Mouse (Mus musculus) myocyte (in vitro differentiated cells): Measurements from ENCODE around the gene Aff3.

Experiments
- CEBPB ChIP-seq: IDR thresholded peaks from 2 replicates; pipeline ENCODE4 v1.6.1; 2011; ENCODE audit warnings: mild to moderate bottlenecking, moderate library complexity; ENCODE audit not compliant: poor library complexity, insufficient read depth, severe bottlenecking
- E2F4 ChIP-seq: IDR thresholded peaks from one replicate; pipeline ENCODE4 v1.6.1; 2011; ENCODE audit warnings: mild to moderate bottlenecking, control low read depth, moderate library complexity; ENCODE audit not compliant: insufficient read depth
- MAX ChIP-seq: IDR thresholded peaks from one replicate; pipeline ENCODE4 v1.6.1; 2011; ENCODE audit warnings: low read depth, mild to moderate bottlenecking, control low read depth
- MYOD1 ChIP-seq, 3 experiments: IDR thresholded peaks; one replicate each; pipeline ENCODE4 v1.6.1; 2011; ENCODE audit warnings: control low read depth in 2 of 3, low read depth in 2 of 3, mild to moderate bottlenecking in 2 of 3, moderate library complexity in 1 of 3; ENCODE audit not compliant: insufficient read length in 2 of 3, control insufficient read depth in 1 of 3
- MYOG ChIP-seq, 3 experiments: IDR thresholded peaks; one replicate each; pipeline ENCODE4 v1.6.1; 2011; ENCODE audit warnings: control low read depth in 2 of 3, low read depth in 2 of 3, mild to moderate bottlenecking in 2 of 3; ENCODE audit not compliant: insufficient read length in 2 of 3, control insufficient read depth in 1 of 3, insufficient read depth in 1 of 3
- POLR2A ChIP-seq: IDR thresholded peaks from one replicate; pipeline ENCODE4 v1.6.1; 2011; ENCODE audit warnings: low read depth, mild to moderate bottlenecking, control low read depth, moderate library complexity; ENCODE audit not compliant: insufficient read length
- POLR2AphosphoS2 ChIP-seq: IDR thresholded peaks from one replicate; pipeline ENCODE4 v1.6.1; 2011; ENCODE audit warnings: low read depth, control low read depth; ENCODE audit not compliant: insufficient read length
- SRF ChIP-seq: IDR thresholded peaks from one replicate; pipeline ENCODE4 v1.6.1; 2011; ENCODE audit warnings: low read depth; ENCODE audit not compliant: control insufficient read depth, insufficient read length
- TCF12 ChIP-seq: IDR thresholded peaks from one replicate; pipeline ENCODE4 v1.6.1; 2011; ENCODE audit warnings: mild to moderate bottlenecking, control low read depth; ENCODE audit not compliant: poor library complexity, insufficient read depth, severe bottlenecking
- USF1 ChIP-seq: IDR thresholded peaks from one replicate; pipeline ENCODE4 v1.6.1; 2011; ENCODE audit warnings: low read depth, mild to moderate bottlenecking, control low read depth, moderate library complexity

- TF ChIP-seq POLR2A (no peak), MYOD1 (IDR thresholded peaks at IDR 0.05; ENCODE audit: control insufficient read depth in 1 of 3, insufficient read length in 2 of 3, low read depth in 2 of 3) (no peak), TCF12 (no peak), MAX (no peak), USF1 (no peak), MYOG (IDR thresholded peaks at IDR 0.05; ENCODE audit: control insufficient read depth in 1 of 3, insufficient read depth in 1 of 3, insufficient read length in 2 of 3, low read depth in 2 of 3) (no peak), POLR2AphosphoS2 (no peak), SRF (no peak), E2F4 (no peak), CEBPB (no peak)
Observed at GRCm38 (mm10) chr1:38201796-38202195, 463.0 kb downstream of the Aff3 start.
